Mouse (Mus musculus): ENCODE results near the gene Usp10.
A peak's percentile ranks its signal among the peaks of the same experiment; 100 is the strongest.

The Usp10 gene

DNA sequence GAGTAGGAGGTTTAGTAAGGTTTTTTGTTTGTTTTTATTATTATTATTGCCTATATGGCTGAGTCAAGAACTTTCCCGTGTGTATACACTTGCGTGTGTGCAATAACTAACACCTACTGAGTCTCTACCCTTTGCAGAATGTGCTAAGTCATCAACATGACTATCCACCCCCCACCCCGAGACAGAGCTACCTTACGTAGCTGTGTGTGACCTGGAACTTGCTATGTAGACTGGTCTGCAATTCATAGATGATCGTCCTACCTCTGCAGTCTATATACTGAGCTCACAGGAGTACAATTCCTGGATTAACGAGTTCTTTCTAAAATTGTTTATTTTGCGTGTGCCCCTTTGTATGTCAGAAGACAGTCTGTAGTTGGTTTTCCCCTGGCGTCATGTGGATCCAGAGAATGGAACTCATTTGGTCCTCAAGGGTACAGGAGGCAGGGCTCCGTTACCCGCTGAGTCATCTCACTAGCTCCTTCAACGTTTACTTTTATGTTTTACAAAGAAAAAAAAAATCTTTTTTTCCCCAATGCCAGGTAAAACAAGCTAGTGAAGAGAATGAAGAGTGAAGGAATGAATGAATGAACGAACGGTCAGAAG, at the start of gene Usp10:
Gene Usp10, plus strand, starts transcription at position 417 of the 603 bp plus-strand sequence.
- peak; percentile 61 for DNase-seq (ENCODE audit: low read depth, low spot score)

DNA sequence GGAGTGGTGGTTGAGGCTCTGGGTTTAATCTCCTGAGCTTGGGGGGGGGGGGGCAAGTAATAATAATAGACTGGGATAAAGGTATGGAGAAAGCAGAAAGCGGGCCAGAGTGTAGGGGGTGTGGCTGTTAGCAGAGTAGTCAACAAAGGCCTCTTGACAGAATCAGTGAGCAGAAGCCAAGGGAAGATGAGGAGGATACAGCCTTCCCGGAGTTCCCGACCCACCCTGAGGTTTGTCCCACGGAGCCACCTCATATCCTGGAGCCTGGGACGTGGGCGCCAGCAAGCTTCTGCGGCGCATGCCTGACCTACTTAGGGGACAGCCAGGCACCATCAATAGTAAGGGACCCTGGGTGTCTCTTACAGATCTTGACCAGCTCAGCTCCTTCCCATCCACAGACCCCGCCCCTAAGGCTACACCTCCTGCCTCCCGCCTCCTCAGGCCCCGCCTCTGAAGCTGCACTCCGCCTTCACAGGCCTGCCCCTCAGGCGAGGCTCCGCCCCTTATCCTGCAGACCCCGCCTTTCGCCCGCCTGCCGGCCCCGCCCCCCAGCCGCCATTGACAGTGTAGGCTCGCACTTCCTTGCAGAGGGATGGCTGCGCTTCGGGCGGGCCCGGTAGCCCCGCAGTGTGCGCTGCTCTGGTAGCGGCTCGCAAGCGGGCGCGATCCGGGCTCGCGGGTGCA, 48.3 kb upstream of the Usp10 start, which contains the start of gene Klhl36:
Gene Klhl36, plus strand, starts transcription at position 561 of the 684 bp plus-strand sequence.
- DNase-seq (ENCODE audit: low read depth, low spot score), result peak; percentile 96

DNA sequence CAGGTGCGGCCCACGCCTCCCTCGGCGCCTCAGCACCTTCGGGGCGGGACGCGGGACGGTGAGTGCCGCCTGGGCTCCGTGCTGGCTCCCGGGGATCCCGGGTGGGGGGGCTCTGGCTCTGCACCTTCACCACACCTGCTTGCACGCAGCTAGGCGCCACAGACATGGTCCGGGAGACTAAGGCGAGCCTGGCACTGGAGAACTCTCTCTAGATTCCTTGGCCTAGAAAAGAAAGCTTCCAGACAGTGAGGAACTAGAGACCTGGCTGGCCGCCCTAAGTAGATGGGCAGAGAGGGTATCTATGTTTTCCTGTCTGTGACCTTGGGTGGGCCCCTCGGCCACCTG, 47.8 kb upstream of the Usp10 start:
- no peak for DNase-seq (ENCODE audit: low read depth, low spot score)

DNA sequence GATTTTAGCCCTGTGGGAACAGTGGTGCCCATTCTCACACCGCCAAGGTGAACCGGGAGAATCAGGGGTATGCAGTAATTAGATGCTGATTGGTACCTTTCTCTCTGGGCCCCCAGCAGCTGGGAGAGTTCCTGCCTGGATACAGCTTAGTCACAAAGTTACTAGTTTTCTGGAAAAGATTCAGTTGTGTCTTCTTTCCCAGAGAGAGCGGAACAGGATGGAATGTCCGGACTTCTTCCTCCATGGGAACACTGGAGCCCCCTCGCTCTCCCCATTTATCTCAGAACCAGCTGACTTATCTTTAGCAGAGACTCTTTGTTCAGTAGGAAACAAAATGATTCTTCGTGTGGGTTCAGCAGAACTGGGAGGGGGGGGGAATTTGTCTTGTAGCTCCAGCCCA, 47.4 kb upstream of the Usp10 start:
- DNase-seq (ENCODE audit: low read depth, low spot score), result no peak

DNA sequence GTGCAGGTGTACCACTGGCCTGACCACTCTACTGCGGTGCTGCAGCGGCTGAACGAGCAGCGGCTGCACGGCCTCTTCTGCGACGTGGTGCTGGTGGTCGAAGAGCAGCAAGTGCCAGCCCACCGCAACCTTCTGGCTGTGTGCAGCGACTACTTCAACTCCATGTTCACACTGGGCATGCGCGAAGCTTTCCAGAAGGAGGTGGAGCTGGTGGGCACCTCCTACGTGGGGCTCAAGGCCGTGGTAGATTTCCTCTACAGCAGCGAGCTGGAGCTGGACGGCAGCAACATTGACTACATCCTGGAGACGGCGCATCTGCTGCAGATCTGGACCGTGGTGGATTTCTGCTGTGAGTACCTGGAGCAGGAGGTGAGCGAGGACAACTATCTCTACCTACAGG, 40.5 kb upstream of the Usp10 start:
- DNase-seq (ENCODE audit: low read depth, low spot score), result no peak

DNA sequence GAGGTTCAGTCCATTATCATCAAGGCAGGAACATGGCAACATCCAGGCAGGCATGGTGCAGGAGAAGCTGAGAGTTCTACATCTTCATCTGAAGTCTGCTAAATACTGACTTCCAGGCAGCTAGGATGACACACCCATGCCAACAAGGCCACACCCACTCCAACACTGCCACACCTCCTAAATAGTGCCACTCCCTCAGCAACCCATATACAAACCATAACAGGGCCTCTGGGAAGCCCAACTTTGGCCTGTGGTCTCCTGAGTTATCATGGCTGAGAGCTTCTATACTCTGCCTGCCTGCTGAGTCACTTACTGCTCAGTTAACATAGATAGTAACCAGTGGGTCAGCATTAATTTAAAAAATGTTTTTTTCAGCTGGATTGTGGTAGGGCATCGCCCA, 37.0 kb upstream of the Usp10 start:
- no peak for DNase-seq (ENCODE audit: low read depth, low spot score)

DNA sequence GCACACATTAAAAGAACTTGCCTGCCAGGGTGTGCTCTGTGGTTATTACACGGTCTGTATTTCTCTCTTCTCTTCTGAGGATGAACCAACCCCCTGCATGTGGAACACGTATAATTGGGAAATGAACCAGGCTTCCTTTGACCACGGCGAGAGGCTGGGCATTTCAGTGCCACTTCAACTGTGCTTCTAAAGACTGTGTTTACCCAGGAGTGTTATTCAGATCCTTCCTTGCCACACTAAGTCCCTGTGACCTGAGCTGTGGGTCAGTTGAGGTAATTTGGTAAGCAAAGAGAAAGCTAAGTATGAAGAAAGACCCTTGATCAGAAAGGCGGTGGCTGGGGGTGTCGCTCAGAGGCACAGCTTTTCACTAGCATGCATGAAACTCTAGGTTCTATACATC, 28.9 kb upstream of the Usp10 start:
- DNase-seq (ENCODE audit: low read depth, low spot score), result no peak

DNA sequence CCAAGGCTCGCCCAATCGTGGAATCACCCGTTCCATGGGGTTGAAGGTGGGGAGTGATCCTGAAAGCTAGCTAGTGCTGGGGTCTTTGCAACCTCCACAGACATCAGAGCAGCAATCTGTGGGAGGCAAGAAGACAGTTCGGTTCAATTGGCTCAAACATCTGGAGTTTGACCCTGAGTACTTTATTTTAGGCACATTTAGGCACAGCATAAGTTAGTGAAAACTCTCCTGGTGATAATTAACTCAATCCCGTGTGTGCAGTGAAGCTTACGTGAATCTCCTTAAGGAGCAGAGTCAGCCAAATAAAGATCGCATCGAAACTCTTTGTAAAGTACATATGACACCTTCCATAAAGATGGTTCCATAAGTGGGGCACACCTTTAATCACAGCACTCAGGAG, 28.2 kb upstream of the Usp10 start:
- DNase-seq (ENCODE audit: low read depth, low spot score), result no peak

DNA sequence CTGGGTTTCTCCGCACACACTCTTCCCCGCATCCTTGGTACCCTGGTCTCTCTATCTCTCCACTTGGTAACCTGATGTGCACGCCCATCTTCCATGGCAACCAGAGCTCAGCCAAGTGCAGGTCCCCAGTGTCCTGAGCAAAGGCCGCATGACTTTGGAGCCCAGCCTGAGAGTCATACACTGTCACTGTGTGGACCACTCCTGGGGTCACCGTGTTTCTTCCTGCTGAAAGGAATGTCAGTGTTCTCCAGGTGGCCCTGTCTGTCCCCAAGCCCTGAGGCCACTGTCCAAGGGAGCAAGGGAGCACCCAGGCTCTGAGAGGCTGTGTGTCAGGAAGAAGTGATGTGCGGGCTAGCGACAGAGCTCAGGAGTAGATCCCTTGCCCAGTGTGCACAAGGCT, 26.9 kb upstream of the Usp10 start:
- DNase-seq (ENCODE audit: low read depth, low spot score), result no peak

DNA sequence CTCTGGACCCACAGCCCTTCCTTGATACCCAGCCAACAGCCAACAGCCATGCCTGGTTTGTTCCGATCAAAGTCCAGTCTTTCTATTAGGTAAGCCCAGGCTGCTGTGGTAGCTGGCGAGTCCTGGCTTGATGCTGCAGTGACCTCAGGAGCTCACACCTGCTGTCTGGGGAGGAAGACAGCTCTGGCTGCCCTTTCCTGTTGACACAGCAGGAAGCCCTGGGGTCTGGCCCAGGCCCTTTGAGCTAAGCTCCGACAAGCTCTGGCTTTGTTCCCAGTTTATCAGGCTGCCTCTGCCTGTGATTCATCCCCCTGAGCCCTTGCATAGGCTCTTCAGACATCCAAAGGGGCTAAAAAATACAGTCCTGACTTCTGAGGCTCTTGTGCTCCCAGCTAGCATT, 24.5 kb upstream of the Usp10 start:
- DNase-seq (ENCODE audit: low read depth, low spot score), result no peak

DNA sequence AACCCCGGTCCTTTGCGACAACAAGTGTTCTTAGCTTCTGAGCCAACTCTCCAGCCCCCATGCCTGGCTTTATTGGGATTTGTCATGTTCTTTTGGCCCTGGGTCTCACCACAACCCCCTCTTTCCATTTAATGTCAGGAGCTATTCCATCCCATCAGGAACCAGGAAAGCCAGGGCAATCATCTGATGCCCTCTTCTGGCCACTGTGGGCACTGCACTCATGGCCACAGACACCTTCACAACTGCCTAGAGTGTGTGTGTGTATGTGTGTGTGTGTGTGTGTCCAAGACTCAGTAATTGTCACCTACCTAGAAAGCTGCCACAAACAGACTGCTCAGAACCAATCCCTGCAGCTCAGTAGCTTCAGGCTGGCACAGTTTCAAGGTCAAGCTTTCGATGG, 23.0 kb upstream of the Usp10 start:
- peak; percentile 57 for DNase-seq (ENCODE audit: low read depth, low spot score)

DNA sequence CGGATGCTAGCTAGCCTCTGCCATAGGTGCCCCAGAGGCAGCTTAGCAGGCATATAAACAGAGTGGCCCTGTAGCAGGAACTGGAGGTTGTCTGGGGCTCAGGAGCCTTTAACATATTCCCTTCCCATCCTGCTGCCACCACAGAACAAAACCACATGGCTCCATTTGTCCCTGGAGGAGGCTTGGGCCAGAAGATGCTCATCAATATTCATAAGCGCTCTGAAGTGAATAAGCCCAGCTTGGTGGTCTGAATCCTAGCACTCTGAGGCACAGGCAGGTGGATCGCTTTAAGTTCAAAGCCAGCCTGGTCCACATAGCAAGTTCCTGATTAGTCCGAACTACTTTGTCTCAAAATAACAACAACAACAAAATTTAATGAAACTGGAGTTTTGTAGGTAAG, 22.1 kb upstream of the Usp10 start:
- no peak for DNase-seq (ENCODE audit: low read depth, low spot score)

DNA sequence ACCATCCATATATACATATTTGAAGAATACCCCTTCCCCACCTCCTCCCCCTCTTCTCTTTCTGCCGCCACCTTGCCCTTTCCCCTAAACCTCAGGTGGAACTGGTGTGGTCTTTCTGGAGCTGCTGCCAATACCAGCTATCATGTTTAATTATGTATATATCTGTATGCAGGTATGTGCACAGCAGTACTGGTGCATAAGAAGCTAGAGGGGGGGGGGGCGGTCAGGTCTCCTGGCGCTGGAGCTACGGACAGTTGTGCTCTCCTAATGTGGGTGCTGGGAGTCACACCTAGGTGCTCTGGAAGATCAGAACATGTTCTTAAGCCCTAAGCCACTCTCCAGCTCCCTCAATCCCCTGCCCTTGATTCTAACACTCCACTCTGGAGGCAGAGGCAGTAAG, 13.1 kb upstream of the Usp10 start:
- no peak for DNase-seq (ENCODE audit: low read depth, low spot score)

DNA sequence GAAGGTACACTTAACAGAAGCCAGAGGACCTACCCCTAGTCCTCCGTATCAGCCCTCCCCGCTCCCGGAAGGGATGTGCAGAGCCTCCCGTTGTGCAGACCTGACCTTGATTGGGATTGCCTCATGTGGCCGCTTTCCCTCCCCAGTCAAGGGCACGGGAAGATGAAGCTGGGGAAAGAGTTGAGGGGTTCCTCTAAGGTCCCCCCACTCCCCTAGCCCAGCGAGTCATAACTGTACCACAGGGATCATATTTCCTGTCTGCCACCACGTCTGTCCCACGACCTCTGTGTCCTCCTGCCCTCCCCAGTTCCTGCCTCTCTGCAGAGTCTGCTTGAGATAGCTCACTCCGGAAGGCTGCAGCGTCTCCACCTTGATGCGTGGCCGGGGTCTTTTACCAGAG, 12.2 kb upstream of the Usp10 start:
- DNase-seq (ENCODE audit: low read depth, low spot score), result peak; percentile 55

DNA sequence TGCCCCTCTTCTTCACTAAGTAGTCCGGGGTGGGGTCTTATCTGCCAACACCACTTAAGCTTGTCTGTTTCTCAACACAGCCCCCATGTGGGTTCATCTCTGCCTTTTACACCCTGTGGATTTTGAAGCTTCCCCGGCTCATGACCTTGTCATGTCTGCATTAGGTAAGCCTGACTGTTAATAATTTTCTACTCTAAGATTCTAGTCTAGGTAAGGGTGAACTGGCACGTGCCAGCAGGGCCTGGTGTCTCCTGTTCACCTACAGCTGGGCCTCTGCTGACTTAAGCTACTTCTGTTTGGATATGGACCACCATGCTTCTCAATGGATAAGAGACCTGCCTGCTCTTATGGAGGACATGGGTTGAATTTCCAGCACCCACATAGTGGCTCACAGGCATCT, 8.8 kb upstream of the Usp10 start:
- no peak for DNase-seq (ENCODE audit: low read depth, low spot score)

DNA sequence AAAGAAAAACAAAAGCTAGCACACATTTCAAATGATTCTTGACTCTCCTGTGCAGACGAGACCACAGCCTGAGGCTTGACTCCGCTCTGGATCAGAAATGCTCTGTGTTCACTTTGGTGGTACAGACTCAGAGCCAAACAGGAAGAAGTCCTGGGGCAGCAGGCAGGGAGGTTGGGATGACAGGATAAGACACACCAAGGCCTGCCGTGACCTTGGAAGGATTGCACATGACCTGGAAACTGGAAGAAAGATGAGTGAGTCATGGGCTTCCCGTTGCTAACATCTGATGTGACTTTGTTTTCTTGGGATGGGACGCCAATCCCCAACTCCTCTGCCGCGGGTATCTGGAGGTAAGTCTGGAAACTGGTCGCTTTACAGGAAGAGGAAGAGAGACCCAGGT, 8.2 kb upstream of the Usp10 start:
- no peak for DNase-seq (ENCODE audit: low read depth, low spot score)

DNA sequence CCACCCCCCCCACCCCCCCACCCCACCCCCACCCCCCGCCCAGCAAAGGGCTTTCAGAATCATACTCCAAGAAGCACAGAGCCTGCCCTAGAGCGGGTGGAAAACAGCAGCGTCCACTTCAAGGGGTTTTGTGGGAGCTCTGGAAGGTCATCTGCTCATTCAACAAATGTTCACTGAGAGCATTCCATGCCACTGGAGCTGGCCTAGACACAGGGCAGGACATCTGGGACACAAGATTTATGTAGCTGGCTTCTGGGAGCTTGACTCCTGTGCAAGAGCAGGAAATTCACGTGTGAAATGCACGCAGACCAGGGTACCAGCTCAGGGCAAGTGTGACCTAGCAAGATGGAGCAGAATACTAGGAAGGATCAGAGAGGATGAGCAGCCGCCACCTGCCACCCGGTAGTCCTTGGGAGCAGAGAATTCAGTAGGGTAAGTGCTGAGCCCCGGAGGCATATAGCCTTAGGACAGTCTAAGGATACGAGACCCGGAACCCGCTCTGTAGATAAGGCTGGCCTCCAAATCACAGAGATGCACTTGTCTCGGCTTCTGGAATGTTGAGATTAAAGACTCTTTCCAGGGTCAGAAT, 5.7 kb upstream of the Usp10 start:
- DNase-seq (ENCODE audit: low read depth, low spot score), result no peak

DNA sequence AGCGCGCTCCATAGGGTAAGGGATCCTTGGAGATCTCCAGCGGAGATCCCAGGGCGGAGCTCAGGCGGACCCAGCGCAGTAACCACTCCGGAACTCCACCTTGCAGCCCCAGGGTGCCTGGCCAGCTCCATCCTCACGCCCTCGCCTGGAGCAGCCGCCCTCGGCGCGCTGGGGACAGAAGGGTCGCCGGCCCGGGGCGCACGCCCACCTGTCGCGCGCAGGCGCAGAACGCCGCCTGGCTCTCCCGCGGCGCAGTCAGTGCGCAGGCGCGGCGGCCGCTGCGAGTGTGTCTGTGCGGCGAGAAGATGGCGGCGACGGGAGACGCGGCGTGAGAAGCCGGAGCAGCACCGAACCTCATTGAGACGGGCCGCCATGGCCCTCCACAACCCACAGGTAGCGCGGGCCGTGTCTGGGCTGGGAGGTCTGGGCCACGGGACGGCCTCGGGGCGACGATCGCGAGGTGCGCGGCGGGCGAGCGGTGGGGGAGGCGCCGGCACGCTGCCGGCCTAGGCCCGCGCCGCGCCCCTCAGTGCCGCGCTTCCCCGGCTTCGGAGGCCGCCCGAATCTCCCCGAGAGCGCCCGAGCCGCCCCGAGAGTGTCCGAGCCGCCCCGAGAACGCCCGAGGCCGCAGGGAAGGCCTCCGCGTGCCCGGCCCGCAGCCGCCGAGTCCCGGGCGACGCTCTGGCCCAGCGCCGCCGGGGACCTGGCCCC, 542 bp downstream of the Usp10 start, which contains the start of gene Gm20388:
Gene Gm20388, plus strand, starts transcription at position 295 of the 711 bp plus-strand sequence.
- peak; percentile 96 for DNase-seq (ENCODE audit: low read depth, low spot score)

DNA sequence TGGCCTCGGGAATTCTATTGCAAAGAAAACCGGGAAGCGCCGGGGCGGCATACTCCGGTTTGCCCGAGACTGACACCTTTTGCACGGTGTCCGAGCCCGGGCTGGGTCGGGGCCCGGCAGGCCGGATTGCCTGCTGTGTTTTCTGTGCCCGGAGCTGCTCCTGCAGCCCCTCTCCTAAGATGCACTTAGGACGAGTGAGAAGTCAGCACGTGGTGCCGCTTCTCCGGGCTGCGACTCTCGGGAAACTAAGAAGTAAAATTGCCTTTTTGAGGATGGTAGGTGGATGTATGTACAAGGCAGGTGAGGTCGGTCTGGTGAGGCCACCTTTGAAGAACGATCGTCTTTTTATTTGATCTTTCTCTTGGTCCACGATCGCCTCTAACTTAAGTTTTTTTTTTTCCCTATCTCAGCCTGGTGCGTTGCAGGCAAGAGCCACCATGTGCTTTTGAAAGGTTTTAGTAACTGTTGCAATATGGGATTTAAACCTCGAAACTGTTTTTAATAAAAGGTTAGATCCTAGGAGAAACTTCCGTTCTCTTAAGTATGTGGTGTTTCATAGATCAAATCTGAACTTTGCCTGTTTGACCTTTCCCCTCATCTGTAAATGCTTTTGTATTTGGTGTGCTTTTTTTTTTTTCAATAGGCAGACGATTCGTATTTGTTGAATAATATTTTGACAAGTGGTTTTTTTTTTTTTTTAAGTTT, 1.2 kb downstream of the Usp10 start:
- DNase-seq (ENCODE audit: low read depth, low spot score), result no peak

DNA sequence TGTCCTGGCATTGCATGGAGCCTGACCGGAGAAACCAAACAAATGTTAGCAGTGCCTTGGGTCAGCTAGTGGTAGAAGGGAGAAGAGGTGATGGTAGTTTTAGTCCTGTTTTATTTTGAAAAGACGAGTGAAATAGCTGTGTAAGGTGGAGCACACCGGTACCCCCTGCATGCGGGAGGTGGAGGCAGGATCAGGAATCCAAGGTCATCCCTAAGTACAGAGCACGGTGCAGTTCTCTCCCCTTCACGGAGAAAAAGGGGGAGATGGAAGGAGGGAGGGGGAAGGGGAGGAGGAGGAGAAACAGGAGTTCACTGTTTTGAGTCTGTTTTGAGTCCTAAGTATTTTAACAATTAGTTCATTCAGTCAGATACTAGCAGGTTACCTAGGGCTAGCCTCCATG, 2.5 kb downstream of the Usp10 start:
- DNase-seq (ENCODE audit: low read depth, low spot score), result no peak

DNA sequence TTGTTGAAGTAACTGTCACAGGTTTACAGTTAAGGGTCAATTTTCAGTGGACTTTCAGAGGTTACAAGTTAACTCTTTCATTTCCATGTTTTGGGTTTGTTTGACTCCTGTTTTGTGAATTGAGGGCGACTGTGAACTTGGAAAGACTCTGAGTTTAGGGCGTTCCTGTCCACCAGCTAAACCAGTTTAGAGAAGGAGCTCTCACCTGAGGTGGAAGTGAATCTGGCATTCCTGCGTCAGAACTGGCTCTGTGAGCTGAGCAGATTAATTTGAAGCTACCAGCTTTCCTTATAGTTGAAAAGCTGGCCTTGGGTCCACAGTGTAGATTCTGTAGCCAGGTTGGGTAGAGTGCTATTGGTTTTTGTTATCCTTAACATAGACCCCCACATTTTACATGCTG, 3.0 kb downstream of the Usp10 start:
- no peak for DNase-seq (ENCODE audit: low read depth, low spot score)

DNA sequence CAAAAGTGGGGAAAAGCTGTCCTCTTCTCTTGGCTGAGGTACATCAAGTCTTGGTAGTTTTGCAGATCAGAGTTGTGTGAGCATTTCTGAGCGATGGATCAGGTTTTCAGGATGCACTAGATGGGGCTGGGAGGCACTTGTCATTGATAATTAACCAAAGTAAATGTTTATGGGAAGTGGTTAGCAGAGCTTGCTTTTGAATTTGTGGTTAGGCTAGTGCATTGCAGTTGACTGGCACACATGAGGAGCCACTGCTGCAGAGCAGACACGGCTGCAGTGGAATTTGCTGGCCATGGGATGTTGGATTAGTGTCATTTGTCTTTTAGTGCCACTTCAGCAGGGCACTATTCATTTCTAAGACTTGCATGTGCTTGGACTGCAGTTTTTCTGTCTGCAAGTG, 4.0 kb downstream of the Usp10 start:
- peak; percentile 37 for DNase-seq (ENCODE audit: low read depth, low spot score)

All from CD4-positive, CD25-positive, alpha-beta regulatory T cell, adult 2 months (primary cell).